Mouse (Mus musculus) layer of hippocampus, adult 6 months (tissue): ENCODE measurements around the gene Ogdhl. TPM values are rescaled to one million over a fixed set of nuclear protein-coding genes. Genes with fewer than 3 reads are reported as not detected.

ENCODE experiments used
- long read RNA-seq, 2 experiments: library from polyadenylated mRNA; unstranded; transcript quantifications; one replicate each; pipeline ENCODE4 v2.0.0; 2019 to 2020
- polyA plus RNA-seq: library from polyadenylated mRNA; unstranded; fragments of <200 nt; fragmentation: Nextera tagmentation; gene quantifications from 2 replicates; pipeline ENCODE4 v1.2.3, GENCODE M21; 2021

The Ogdhl gene
- polyA plus RNA-seq = 64.1 and 74.7 TPM in 2 replicates
- long read RNA-seq, experiment 1, partial matches to known transcripts = 0 of 38 reads
- long read RNA-seq, experiment 1, other reads (novel, unspliced or antisense) = 37 of 38 reads
- long read RNA-seq, experiment 2, partial matches to known transcripts = 3 of 8 reads
- long read RNA-seq, experiment 2, other reads (novel, unspliced or antisense) = 2 of 8 reads

DNA sequence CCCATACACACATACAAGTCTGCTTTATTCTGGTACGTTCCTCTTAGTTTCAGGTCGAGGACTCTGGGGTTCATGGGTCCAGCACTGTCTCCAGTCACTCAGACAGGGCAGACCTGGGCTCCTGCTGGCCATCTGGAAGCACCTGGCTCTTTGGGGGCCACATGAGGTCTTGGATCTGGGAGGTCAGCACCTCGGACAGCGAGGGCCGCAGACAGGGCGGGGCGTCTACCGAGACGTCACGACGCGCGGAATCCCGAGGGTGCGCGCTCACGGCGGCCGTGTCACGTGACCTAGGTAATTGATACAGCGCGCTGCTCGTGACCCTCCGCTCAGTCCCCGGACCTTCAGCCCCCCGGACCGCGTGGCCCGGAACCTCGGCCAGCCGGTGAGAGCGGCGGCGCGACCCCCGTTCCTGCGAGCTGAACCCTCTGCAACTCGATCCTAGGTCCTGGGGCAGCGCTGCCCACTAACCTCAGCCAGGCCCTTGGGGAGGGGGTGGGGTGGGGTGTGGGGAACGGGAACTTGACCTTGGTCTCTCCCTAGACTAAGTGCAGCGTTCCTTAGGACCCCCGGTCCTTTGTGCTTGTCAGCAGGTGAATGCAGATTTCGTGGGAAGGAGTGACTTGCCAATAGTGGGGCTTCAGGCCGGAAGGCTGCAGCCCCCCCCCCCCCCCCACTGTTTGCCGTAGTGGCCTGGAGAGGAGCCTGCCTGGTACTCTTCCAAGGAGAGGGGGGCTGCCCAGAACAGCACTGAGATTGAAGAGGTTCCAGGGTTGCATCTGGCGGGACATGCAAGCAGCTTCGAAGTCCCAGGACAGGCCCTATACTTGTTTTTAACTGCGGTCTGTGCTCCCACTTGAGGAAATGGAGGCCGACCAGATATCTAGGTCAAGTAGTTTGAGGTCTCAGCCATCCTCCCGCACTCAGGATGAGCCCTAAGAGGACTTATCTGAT, at the start of gene Ogdhl:
Gene Ogdhl, plus strand, starts transcription at position 288 of the 954 bp plus-strand sequence.

DNA sequence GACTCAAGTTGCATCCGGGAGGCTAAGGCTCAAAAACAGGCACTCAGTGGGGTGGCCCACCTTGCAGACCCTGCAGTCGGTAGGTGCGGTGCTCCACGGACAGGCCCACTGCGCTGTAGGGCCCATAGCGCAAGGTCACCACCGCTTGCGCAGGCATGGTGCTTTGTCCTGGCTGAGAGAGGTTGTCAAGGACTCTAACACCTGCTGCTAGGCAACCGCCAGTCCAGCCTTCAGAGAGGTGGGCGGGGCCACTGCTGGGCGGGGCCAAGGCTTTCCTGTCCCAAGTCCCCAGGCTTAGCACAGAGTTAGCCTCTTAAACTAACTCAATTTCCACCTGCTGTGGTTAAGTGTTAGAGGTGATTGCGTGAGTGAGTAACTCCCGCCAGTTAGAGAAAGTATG, 66.4 kb downstream of the Ogdhl start, which contains the start of gene 1700024G13Rik:
Gene 1700024G13Rik, minus strand, starts transcription at position 196 of the 400 bp plus-strand sequence.

Other genes starting within 250 kb of the Ogdhl start
- gene Oxnad1, start 236.6 kb upstream of the Ogdhl start, polyA plus RNA-seq = 5.0 and 5.2 TPM in 2 replicates
- gene Dph3, start 236.3 kb upstream of the Ogdhl start, polyA plus RNA-seq = 65.3 and 66.1 TPM in 2 replicates
- gene Msmb, start 180.0 kb upstream of the Ogdhl start, polyA plus RNA-seq = not detected in 2 replicates
- gene Ncoa4, start 162.2 kb upstream of the Ogdhl start, polyA plus RNA-seq = 54.2 and 60.7 TPM in 2 replicates
- gene Timm23, start 120.1 kb upstream of the Ogdhl start, polyA plus RNA-seq = 191 and 210 TPM in 2 replicates
- 11.8 and 14.0 TPM in 2 replicates for gene Parg, start 120.1 kb upstream of the Ogdhl start, polyA plus RNA-seq
- 4.0 and 5.1 TPM in 2 replicates for gene 1700024G13Rik, start 66.4 kb downstream of the Ogdhl start, polyA plus RNA-seq
- gene Slc18a3, start 142.8 kb downstream of the Ogdhl start, polyA plus RNA-seq = 0.20 and 0.38 TPM in 2 replicates
- 0.11 and 0.55 TPM in 2 replicates for gene Chat, start 144.0 kb downstream of the Ogdhl start, polyA plus RNA-seq
- gene Ercc6, start 191.5 kb downstream of the Ogdhl start, polyA plus RNA-seq = 1.0 and 1.5 TPM in 2 replicates